ENCODE assay signal across 8 mouse cellular contexts in the genomic region with DNA sequence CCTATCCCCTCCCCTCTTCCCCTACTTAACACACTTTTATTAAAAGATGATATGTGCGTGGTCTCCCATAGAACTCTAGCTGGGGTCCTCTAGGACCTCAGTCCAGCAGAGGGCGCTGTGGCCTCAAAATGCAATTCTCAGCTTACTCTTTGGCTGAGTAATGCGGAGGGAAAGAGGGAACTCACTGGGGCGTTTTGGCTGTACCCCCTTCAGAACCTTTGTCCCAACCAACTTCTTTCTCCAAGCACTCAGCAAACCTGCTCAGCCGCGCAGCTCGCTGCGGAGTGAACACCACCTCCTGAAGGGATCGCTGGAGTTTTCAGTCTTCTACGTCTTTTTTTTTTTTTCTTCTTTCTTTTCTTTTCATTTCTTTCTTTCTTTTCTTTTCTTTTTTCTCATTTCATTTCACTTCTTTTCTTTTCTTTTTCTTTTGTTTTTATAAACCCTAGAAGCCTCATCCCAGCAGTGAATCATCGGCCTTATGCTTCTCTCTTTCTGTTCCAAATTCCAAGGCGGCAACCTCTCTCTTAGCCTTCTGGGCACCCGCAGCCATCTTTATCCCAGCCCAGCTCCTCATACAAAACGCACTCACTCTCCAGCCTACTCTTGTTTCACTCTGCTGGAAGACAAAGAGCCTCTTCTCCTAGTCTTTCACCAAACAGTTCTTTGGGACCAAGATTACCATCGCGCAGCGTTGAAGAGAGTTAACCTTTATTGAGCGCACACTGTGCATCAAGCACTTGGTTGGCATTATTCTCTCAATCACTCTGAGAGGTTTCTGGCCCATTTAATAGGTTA. TPM values are rescaled to one million over a fixed set of nuclear protein-coding genes. Genes with fewer than 3 reads are reported as not detected.
A peak's percentile ranks its signal among the peaks of the same experiment; 100 is the strongest.
DNase-seq lines count a peak whose midpoint lies in the region; ATAC-seq and TF ChIP-seq lines count a peak whose summit lies in the region.

No protein-coding gene starts in this region.

- peak overlapping the region; percentile 31; the same call in 1 of the 2 replicates for H3K4me3 ChIP-seq in bone marrow macrophage, adult 2 months (ENCODE audit: insufficient read depth, low read length)
- peak overlapping the region; percentile 39 for H3K4me3 ChIP-seq in heart, embryonic 11.5 days (ENCODE audit: low read depth, low read length)
- H3K4me3 ChIP-seq in kidney, embryonic 16.5 days (ENCODE audit: low read length), result peak overlapping the region; percentile 53
- H3K4me3 ChIP-seq in liver, embryonic 12.5 days, result peak overlapping the region; percentile 61

- no peak for TF ChIP-seq POLR2A in bone marrow macrophage, adult 2 months (IDR thresholded peaks at IDR 0.05; ENCODE audit: borderline replicate concordance, low read depth, low read length)

- peak overlapping the region; percentile 47; the same call in 1 of the 2 replicates for H3K9ac ChIP-seq in heart, embryonic 11.5 days (ENCODE audit: low read depth, low read length)
- H3K9ac ChIP-seq in kidney, embryonic 16.5 days (replicated peaks; ENCODE audit: low read length), result peak overlapping the region; percentile 75
- peak overlapping the region; percentile 75 for H3K9ac ChIP-seq in liver, embryonic 12.5 days

- peak; percentile 83 for ATAC-seq in erythroblast, adult 5-6 weeks (replicated peaks; ENCODE audit: low FRiP score, poor library complexity, severe bottlenecking)
- 0 out of 2 replicates have a peak, but pooled peaks have one; percentile 36 for ATAC-seq in heart, embryonic 11.5 days (replicated peaks; ENCODE audit: insufficient number of reproducible peaks, low FRiP score, low TSS enrichment)
- peak; percentile 90 for ATAC-seq in kidney, embryonic 16.5 days (ENCODE audit: low FRiP score, low TSS enrichment)
- ATAC-seq in liver, embryonic 12.5 days, result peak; percentile 71

- no peaks in the 10 kb centered on the region for H3K36me3 ChIP-seq in heart, embryonic 11.5 days (ENCODE audit: control insufficient read depth, insufficient read depth, low read length)
- no peaks in the 10 kb centered on the region for H3K36me3 ChIP-seq in kidney, embryonic 16.5 days (ENCODE audit: insufficient read depth, low read length)
- no peaks in the 10 kb centered on the region for H3K36me3 ChIP-seq in liver, embryonic 12.5 days
- H3K36me3 ChIP-seq in splenic B cell, adult 2 months (ENCODE audit: control insufficient read depth, insufficient read depth, low read length, poor library complexity, severe bottlenecking), result no peaks in the 10 kb centered on the region

- WGBS in heart, embryonic 11.5 days (ENCODE audit: insufficient replicate concordance), result 13% methylated on average over 18 of the region's 18 CpGs
- 12% methylated on average over 18 of the region's 18 CpGs for WGBS in kidney, embryonic 16.5 days
- 16% methylated on average over 18 of the region's 18 CpGs for WGBS in liver, embryonic 12.5 days (ENCODE audit: insufficient replicate concordance)

- peak overlapping the region; percentile 62 for H3K4me2 ChIP-seq in heart, embryonic 11.5 days
- H3K4me2 ChIP-seq in kidney, embryonic 16.5 days (replicated peaks; ENCODE audit: low read depth, low read length), result peak overlapping the region; percentile 75
- peak overlapping the region; percentile 78 for H3K4me2 ChIP-seq in liver, embryonic 12.5 days

- TF ChIP-seq CTCF in bone marrow macrophage, adult 2 months (IDR thresholded peaks at IDR 0.05; ENCODE audit: low read depth, low read length), result peak; percentile 89

- H3K27me3 ChIP-seq in heart, embryonic 11.5 days (ENCODE audit: control insufficient read depth, insufficient read depth, low read length), result no peaks in the 10 kb centered on the region
- H3K27me3 ChIP-seq in kidney, embryonic 16.5 days (ENCODE audit: insufficient read depth, low read length), result no peaks in the 10 kb centered on the region
- H3K27me3 ChIP-seq in liver, embryonic 12.5 days (replicated peaks), result peaks cover 17% of the 10 kb centered on the region
- no peaks in the 10 kb centered on the region for H3K27me3 ChIP-seq in splenic B cell, adult 2 months (ENCODE audit: control insufficient read depth, insufficient read depth, low read length, poor library complexity, severe bottlenecking)

- no peaks in the 10 kb centered on the region for H3K9me3 ChIP-seq in heart, embryonic 11.5 days (replicated peaks; ENCODE audit: control insufficient read depth, low read length)
- H3K9me3 ChIP-seq in kidney, embryonic 16.5 days (ENCODE audit: low read length), result no peaks in the 10 kb centered on the region
- no peaks in the 10 kb centered on the region for H3K9me3 ChIP-seq in liver, embryonic 12.5 days (replicated peaks)

- no peaks in the 10 kb centered on the region for H3K4me1 ChIP-seq in bone marrow macrophage, adult 2 months (ENCODE audit: control insufficient read depth, insufficient read depth, low read length)
- H3K4me1 ChIP-seq in heart, embryonic 11.5 days (ENCODE audit: control insufficient read depth, insufficient read depth, low read length), result peaks cover 9% of the 10 kb centered on the region
- H3K4me1 ChIP-seq in kidney, embryonic 16.5 days (ENCODE audit: insufficient read depth, low read length), result peaks cover 6% of the 10 kb centered on the region; the same call in 1 of the 2 replicates
- H3K4me1 ChIP-seq in liver, embryonic 12.5 days, result peaks cover 8% of the 10 kb centered on the region

- peak; percentile 83 to 85 for DNase-seq in B cell, adult 2 months
- peak; percentile 85 for DNase-seq in naive thymus-derived CD4-positive, alpha-beta T cell, adult 2 months (ENCODE audit: low read depth)
- peak; percentile 84 for DNase-seq in splenic B cell, adult 2 months (ENCODE audit: low read depth, low spot score)

- H3K27ac ChIP-seq in bone marrow macrophage, adult 2 months (ENCODE audit: insufficient read depth, low read depth, low read length), result no peak overlapping the region
- H3K27ac ChIP-seq in heart, embryonic 11.5 days (ENCODE audit: low read depth, low read length), result no peak overlapping the region
- no peak overlapping the region for H3K27ac ChIP-seq in kidney, embryonic 16.5 days (ENCODE audit: low read length)
- no peak overlapping the region for H3K27ac ChIP-seq in liver, embryonic 12.5 days

RNA-seq across cellular contexts. Expression of gene Gm11627, which starts 6.2 kb away (rescaled TPM):
- polyA plus RNA-seq in bone marrow macrophage, adult 2 months (2012; ENCODE audit: insufficient read depth, insufficient read length, missing spikeins), result not detected in 2 replicates
- total RNA-seq in erythroblast, adult 5-6 weeks (2015; ENCODE audit: low replicate concordance), result not detected in 2 replicates
- not detected in 2 replicates for total RNA-seq in erythroblast, adult 5-6 weeks (2017; ENCODE audit: low replicate concordance)
- 13.6 and 13.9 TPM in 2 replicates for polyA plus RNA-seq in heart, embryonic 11.5 days (2014; fragmentation: Nextera tagmentation; extraction: Ambion mirVana)
- 7.9 and 10.8 TPM in 2 replicates for polyA plus RNA-seq in kidney, embryonic 16.5 days (2015; fragmentation: Nextera tagmentation; extraction: Ambion mirVana)
- polyA plus RNA-seq in liver, embryonic 12.5 days (2016; fragmentation: Nextera tagmentation; extraction: Ambion mirVana), result 0.51 and 0.96 TPM in 2 replicates

RNA-seq across cellular contexts. Expression of gene Gpatch8, which starts 16.9 kb away (rescaled TPM):
- polyA plus RNA-seq in bone marrow macrophage, adult 2 months (2012; ENCODE audit: insufficient read depth, insufficient read length, missing spikeins), result 26.8 and 28.4 TPM in 2 replicates
- 28.6 and 32.3 TPM in 2 replicates for total RNA-seq in erythroblast, adult 5-6 weeks (2015; ENCODE audit: low replicate concordance)
- total RNA-seq in erythroblast, adult 5-6 weeks (2017; ENCODE audit: low replicate concordance), result 59.6 and 66.8 TPM in 2 replicates
- 26.4 and 36.5 TPM in 2 replicates for polyA plus RNA-seq in heart, embryonic 11.5 days (2014; fragmentation: Nextera tagmentation; extraction: Ambion mirVana)
- polyA plus RNA-seq in kidney, embryonic 16.5 days (2015; fragmentation: Nextera tagmentation; extraction: Ambion mirVana), result 47.5 and 63.8 TPM in 2 replicates
- 25.8 and 26.5 TPM in 2 replicates for polyA plus RNA-seq in liver, embryonic 12.5 days (2016; fragmentation: Nextera tagmentation; extraction: Ambion mirVana)

RNA-seq across cellular contexts. Expression of gene Fzd2, which starts 31.1 kb away (rescaled TPM):
- 0.21 TPM in 1 of 2 replicates, not detected in the other for polyA plus RNA-seq in bone marrow macrophage, adult 2 months (2012; ENCODE audit: insufficient read depth, insufficient read length, missing spikeins)
- total RNA-seq in erythroblast, adult 5-6 weeks (2015; ENCODE audit: low replicate concordance), result not detected in 2 replicates
- total RNA-seq in erythroblast, adult 5-6 weeks (2017; ENCODE audit: low replicate concordance), result not detected in 2 replicates
- polyA plus RNA-seq in heart, embryonic 11.5 days (2014; fragmentation: Nextera tagmentation; extraction: Ambion mirVana), result 23.9 and 25.0 TPM in 2 replicates
- 27.2 and 27.5 TPM in 2 replicates for polyA plus RNA-seq in kidney, embryonic 16.5 days (2015; fragmentation: Nextera tagmentation; extraction: Ambion mirVana)
- 3.5 and 4.7 TPM in 2 replicates for polyA plus RNA-seq in liver, embryonic 12.5 days (2016; fragmentation: Nextera tagmentation; extraction: Ambion mirVana)

Comparison
In these comparisons a context has a peak if more than half of its experiments do, and no peak if none do; other contexts are left out.
1. ATAC-seq: peak in every context shown above with its lines; median percentile 90 in kidney, embryonic 16.5 days; 83 in erythroblast, adult 5-6 weeks; 71 in liver, embryonic 12.5 days; 36 in heart, embryonic 11.5 days.